Mouse (Mus musculus) cerebellum, adult 8-10 months (tissue): ENCODE results near the gene Kif13a.

Source experiments
- DNase-seq: peaks from one replicate; pipeline ENCODE4 v3.0.0; 2022

The Kif13a gene

DNA sequence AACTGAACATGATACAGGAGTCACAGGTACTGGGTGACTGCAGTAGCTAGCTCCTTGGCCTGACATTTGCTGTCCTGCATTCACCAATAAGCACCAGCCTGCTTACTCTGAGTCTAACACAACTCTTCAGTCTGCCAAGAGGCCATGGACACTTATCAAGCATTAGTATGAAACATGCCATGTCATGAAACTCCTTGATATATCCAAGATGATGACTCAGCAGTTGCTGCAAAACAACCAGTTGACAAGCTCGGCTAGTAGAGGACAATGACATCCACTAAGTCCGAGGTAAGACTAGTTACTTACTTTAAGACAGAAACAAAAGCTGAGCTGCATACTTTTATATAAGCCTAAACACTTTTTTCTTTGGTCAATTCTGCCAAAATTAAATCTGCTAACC is 204.4 kb downstream of the Kif13a start:
- no peak for DNase-seq

DNA sequence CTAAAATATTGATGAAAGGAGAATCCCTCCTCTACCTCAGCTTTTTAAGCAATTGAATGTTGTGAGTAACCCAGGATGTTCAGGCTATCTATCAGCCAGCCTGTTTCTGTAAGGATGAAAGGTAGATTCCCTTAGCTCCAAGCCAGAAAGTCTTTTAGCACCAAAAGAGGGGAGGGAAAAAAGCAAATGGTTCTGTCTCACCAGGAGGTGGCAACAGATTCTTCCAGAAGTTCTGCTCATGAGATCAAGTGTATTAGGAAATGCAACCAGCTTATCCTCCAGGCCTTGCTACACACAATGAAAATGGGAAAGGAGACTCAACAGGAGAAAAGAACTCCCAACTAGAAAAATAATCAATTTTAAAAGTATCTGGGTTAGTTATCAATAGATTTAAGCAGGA is 205.3 kb downstream of the Kif13a start:
- DNase-seq: no peak

DNA sequence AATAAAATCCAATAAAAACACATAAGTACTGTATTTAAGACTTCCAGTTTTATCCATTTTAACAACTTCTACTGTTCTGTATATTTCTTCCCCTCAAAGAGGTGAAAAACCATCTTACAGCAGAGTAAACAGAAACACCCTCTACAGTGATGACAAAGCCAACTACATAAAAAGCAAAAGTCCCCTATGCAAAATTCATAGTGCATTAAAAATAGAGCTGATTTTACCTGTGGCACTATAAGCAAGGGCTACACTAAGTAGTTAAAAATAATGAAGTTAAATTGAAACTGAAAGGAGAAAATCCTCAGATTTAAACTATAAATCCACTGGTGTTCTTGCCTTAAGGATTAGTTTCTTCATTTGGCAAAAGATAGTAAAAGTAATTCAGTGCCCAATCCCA is 208.7 kb downstream of the Kif13a start:
- no peak for DNase-seq

DNA sequence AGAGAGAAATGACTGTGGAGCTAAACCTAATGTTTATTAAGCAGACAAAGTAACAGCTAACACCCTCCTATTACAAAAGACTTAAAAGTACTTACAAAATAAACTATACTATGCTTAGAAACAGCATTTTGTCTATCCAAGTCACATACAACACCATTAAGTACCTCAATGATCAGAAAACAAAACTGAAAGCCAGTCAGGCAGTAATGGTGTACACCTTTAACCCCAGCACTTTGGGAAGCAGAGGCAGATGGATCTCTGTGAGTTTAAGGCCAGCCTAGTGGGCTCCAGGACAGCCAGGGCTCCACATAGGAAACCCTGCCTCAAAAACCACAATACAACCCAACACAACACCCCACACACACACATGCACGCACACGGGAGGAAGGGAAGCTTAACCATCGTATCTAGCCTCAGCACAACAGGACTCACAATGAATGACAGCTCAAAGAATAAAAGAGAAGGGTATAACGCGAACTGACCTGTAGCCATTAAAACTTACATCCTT is 210.7 kb downstream of the Kif13a start:
- no peak for DNase-seq

DNA sequence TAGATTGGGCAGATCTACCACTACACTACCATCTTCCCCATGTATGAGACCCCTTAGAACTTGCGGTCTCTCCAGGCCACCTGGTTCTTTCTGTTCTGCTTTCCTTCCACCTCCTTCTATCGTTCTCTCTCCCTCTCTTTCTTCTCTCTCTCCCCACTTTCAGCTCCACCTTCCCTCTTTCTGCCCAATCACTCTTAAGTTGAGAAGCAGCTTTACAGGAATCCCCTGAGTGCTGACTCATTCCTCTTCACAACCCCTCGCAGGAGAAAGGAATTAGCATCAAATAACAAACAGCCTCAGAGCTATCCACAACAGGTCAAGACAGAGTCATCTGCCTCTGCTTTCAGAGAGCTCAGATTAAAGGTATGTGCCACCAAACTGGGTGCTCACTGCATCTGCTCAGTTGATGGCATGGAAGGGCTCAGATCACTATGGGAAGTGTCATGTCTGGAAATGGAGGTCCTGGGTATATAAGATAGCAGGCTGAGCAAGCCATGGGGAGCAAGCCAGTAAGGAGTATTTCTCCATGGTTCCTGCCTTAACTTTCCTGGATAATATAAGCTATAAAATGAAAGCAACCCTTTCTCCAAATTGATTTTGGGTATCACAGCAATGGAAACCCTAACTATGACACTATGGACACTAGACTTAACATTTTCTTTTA is 213.6 kb downstream of the Kif13a start:
- DNase-seq: no peak

DNA sequence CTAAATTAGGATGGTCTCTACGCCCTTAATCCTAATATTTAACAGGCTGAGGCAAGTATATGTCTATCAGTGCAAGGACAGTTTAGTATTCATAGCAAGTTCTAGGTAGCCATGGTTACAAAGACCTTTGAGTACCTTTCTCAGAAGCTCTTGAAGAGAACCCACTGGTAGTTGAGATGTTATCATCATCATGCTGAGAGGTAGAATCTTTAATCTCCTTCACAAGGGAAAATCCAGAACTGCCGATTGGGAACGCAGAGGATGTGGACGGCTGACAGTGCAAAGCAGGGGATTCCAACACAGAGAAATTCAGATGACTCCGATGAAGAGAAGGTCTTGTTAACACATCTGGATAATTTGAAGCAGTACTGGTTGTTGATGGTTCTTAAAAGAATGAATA is 216.2 kb downstream of the Kif13a start:
- no peak for DNase-seq

DNA sequence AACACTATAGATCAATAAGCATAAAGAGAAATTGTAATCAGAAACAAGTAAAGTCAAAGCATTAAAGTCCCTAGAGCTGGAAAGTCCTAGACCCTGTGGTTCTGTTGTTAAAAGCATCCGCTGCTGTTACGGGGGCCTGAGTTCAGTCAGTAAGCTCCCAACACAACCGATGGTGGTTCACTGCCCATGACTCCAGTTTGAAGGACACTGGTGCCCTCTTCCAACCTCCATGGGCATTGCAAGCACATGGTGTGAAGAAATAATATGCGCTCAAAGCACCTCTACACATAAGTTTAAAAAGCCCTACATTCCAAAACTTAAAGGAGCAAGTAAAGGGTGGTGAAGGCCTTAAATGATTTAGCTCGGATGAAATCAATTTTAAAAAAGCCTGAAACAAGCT is 226.5 kb downstream of the Kif13a start:
- no peak for DNase-seq

DNA sequence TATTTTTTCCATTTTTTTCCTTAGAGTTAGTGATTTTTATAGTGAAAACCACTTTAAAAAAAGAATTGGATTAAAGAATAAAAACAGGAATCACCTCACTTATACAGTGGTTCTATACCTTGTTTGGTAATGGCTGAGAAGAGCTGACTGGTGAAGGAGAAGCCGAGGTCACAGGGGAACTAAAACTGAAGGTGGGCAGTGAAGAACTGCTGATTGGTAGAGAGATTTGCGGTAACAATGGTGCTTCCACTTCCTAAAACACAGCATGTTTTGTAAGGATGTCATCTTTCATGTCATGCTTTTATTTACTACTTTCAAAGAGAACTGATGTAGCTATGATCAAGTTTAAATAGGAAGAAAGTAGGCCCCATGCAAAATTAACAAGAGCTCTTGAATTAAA is 228.2 kb downstream of the Kif13a start:
- no peak for DNase-seq

DNA sequence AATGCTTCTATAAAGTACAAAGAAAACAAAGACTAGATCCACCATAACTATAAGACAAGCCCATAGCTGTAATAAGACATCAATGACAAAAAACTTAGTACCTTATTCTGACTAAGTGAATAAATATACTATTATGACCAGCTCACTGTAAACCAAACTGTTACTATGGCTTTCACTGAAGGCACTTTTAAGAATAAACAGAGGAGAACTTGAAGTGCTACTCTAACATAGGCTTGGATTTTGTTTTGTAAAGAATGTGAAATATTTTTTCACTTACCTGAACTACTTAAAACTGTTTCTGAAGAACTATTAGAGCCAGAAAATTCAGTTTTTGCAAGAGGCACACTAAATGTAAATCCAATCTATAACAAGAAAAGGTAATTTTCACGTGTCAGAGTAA is 230.3 kb downstream of the Kif13a start:
- DNase-seq: no peak
